Mouse (Mus musculus): ENCODE results near the gene Skap2. TPM values are rescaled to one million over a fixed set of nuclear protein-coding genes. Genes with fewer than 3 reads are reported as not detected.

The Skap2 gene
- polyA plus RNA-seq, 1 experiment from 2014 or later, result 16.1 TPM

DNA sequence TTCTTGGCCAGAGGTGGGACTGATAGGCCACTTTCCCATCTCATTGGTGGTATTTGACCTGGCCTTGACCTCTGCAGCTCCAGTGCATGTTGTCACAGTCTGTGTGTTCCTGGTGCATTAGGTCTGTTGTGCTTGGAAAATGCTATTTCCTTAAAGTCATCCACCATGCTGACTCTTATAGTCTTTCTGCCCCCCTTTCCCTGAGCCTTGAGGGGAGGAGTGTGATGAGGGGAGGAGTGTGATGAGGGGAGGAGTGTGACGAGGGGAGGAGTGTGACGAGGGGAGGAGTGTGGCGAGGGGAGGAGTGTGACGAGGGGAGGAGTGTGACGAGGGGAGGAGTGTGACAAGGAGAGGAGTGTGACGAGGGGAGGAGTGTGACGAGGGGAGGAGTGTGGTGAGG is 15.8 kb upstream of the Skap2 start:
- no peak for ATAC-seq (ENCODE audit: low read depth)
- H3K4me1 ChIP-seq (ENCODE audit: control insufficient read depth, low read depth, low read length), result no peaks in the 10 kb centered on the region
- 68% methylated on average over 7 of the region's 7 CpGs for WGBS (ENCODE audit: insufficient replicate concordance)
- H3K4me3 ChIP-seq (ENCODE audit: low read depth, low read length), result no peak overlapping the region
- no peak overlapping the region for H3K9ac ChIP-seq (ENCODE audit: low read depth, low read length)
- H3K36me3 ChIP-seq (ENCODE audit: control insufficient read depth, insufficient read depth), result no peaks in the 10 kb centered on the region
- H3K9me3 ChIP-seq (replicated peaks; ENCODE audit: control insufficient read depth, low read length), result no peaks in the 10 kb centered on the region
- no peak overlapping the region for H3K4me2 ChIP-seq (ENCODE audit: low read depth, low read length)
- no peaks in the 10 kb centered on the region for H3K27me3 ChIP-seq (ENCODE audit: control insufficient read depth, insufficient read depth, low read depth, low read length)
- H3K27ac ChIP-seq (ENCODE audit: low read length), result no peak overlapping the region

DNA sequence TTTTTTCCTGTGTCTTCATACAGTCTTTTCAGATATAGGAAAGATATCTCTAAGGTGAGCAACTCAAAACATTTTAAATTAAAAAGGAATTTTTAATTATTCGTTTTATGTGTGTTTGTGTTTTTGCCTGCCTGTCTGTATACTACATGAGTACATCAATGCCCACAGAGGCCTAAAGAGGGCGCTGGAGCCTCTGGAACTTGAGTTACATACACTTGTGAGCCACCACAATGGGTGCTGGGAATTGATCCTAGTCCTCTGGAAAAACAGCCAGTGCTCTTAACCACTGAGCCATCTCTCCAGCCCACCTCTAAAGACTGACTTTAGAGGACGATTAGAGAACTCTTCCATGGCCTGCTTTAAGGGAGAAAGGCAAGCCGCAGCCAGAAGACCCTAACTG is 14.8 kb upstream of the Skap2 start:
- H3K4me3 ChIP-seq (ENCODE audit: low read depth, low read length), result no peak overlapping the region
- no peak overlapping the region for H3K4me2 ChIP-seq (ENCODE audit: low read depth, low read length)
- H3K9ac ChIP-seq (ENCODE audit: low read depth, low read length), result no peak overlapping the region
- H3K36me3 ChIP-seq (ENCODE audit: control insufficient read depth, insufficient read depth), result no peaks in the 10 kb centered on the region
- no peaks in the 10 kb centered on the region for H3K27me3 ChIP-seq (ENCODE audit: control insufficient read depth, insufficient read depth, low read depth, low read length)
- no peaks in the 10 kb centered on the region for H3K9me3 ChIP-seq (replicated peaks; ENCODE audit: control insufficient read depth, low read length)
- no peak overlapping the region for H3K27ac ChIP-seq (ENCODE audit: low read length)
- no peak for ATAC-seq (ENCODE audit: low read depth)
- 63% methylated on average over 4 of the region's 4 CpGs for WGBS (ENCODE audit: insufficient replicate concordance)
- H3K4me1 ChIP-seq (ENCODE audit: control insufficient read depth, low read depth, low read length), result no peaks in the 10 kb centered on the region

DNA sequence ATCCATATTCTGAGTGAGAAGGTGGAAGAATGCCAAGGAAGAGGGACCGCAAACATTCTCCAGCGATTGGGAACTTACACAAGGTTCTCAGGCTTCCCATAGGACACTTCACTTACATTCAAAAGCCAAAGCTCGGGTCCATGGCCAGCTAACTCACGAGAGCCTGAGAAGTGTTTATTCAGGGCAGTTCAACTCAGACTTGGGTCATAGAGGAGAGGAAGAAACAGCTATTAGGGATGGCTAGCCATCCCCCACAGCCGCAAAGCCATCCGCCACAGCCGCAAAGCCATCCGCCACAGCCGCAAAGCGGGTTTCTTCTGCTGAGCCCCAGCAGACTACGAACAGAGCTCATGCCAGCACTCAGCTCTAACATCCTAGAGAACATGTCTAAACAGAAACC is 13.9 kb upstream of the Skap2 start:
- Histone ChIP-seq H3K9ac (ENCODE audit: low read depth, low read length) (no peak overlapping the region), H3K4me2 (ENCODE audit: low read depth, low read length) (no peak overlapping the region), H3K4me1 (ENCODE audit: control insufficient read depth, low read depth, low read length) (no peaks in the 10 kb centered on the region), H3K9me3 (replicated peaks; ENCODE audit: control insufficient read depth, low read length) (no peaks in the 10 kb centered on the region), H3K27me3 (ENCODE audit: control insufficient read depth, insufficient read depth, low read depth, low read length) (no peaks in the 10 kb centered on the region), H3K36me3 (ENCODE audit: control insufficient read depth, insufficient read depth) (no peaks in the 10 kb centered on the region), H3K27ac (ENCODE audit: low read length) (no peak overlapping the region), H3K4me3 (ENCODE audit: low read depth, low read length) (no peak overlapping the region)
- ATAC-seq (ENCODE audit: low read depth), result no peak
- 76% methylated on average over 11 of the region's 11 CpGs for WGBS (ENCODE audit: insufficient replicate concordance)

DNA sequence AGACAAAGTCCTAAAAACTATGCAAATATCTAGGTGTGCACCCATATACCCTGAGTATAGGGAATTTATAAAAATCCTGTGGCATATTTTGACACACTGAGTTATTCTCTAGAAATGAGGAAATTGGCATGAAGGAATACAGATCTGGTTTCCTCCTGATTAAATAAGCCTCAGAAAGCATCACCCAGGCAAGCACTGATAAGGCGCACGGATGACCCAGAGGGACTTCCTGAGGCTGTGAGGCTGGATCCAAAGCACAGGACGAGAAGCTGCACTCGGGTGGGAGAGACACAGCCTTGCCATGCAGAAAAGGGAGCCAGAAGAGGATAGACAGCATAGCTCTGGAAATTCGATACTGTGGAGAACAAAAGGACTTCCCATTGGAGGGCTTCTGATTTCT is 12.4 kb upstream of the Skap2 start:
- WGBS (ENCODE audit: insufficient replicate concordance), result 7% methylated on average over 5 of the region's 5 CpGs
- no peak overlapping the region for H3K4me3 ChIP-seq (ENCODE audit: low read depth, low read length)
- H3K9me3 ChIP-seq (replicated peaks; ENCODE audit: control insufficient read depth, low read length), result no peaks in the 10 kb centered on the region

DNA sequence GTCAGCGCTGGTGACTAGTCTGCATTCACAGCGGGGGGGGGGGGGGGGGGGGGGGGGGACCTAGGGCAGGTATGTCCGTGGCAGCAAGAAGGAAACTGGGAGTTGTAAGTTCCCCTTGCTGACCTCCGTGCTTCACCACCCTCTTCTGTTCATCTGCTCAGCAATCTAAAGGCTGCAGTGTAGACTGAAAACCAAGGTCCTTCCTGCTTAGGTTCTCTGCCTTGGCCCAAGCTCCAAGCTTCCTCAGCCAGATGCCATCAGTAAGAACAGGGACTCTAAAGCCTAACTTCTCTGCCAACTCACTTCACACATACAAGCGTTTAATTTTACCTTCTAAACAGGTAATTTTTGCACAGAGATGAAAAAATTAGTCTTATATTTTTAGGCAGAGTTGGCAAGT is 10.0 kb upstream of the Skap2 start:
- ATAC-seq (ENCODE audit: low read depth), result no peak
- H3K36me3 ChIP-seq (ENCODE audit: control insufficient read depth, insufficient read depth), result no peaks in the 10 kb centered on the region
- 9% methylated on average over 4 of the region's 5 CpGs for WGBS (ENCODE audit: insufficient replicate concordance)
- H3K9ac ChIP-seq (ENCODE audit: low read depth, low read length), result no peak overlapping the region
- no peak overlapping the region for H3K27ac ChIP-seq (ENCODE audit: low read length)
- no peak overlapping the region for H3K4me2 ChIP-seq (ENCODE audit: low read depth, low read length)
- no peaks in the 10 kb centered on the region for H3K4me1 ChIP-seq (ENCODE audit: control insufficient read depth, low read depth, low read length)
- no peak overlapping the region for H3K4me3 ChIP-seq (ENCODE audit: low read depth, low read length)
- no peaks in the 10 kb centered on the region for H3K9me3 ChIP-seq (replicated peaks; ENCODE audit: control insufficient read depth, low read length)
- H3K27me3 ChIP-seq (ENCODE audit: control insufficient read depth, insufficient read depth, low read depth, low read length), result no peaks in the 10 kb centered on the region

More for the DNA sequence above, 12.4 kb upstream of the Skap2 start:
- Histone ChIP-seq H3K4me2 (ENCODE audit: low read depth, low read length) (no peak overlapping the region), H3K27ac (ENCODE audit: low read length) (no peak overlapping the region), H3K9ac (ENCODE audit: low read depth, low read length) (no peak overlapping the region), H3K36me3 (ENCODE audit: control insufficient read depth, insufficient read depth) (no peaks in the 10 kb centered on the region), H3K27me3 (ENCODE audit: control insufficient read depth, insufficient read depth, low read depth, low read length) (no peaks in the 10 kb centered on the region), H3K4me1 (ENCODE audit: control insufficient read depth, low read depth, low read length) (no peaks in the 10 kb centered on the region)
- no peak for ATAC-seq (ENCODE audit: low read depth)

DNA sequence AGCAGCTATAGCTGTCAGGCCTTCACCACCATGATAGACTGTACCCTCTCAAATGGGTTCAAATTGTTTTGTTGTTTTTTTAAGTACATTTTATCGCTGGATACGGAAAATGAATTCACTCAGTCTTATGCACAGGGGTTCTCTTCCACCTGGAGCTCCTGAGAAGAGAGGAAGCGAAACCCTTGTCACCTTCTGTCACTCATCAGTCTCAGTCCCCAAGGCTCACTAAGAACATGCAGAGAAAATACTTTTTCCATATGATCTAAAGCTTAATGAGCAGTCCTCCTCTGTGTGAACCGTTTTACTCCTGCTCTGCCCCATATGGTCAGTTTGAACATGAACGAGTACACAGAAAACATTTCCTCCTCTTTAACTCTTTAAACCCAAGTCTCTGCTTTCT is 7.9 kb upstream of the Skap2 start:
- H3K9me3 ChIP-seq (replicated peaks; ENCODE audit: control insufficient read depth, low read length), result no peaks in the 10 kb centered on the region
- no peak for ATAC-seq (ENCODE audit: low read depth)
- 64% methylated on average over 5 of the region's 5 CpGs for WGBS (ENCODE audit: insufficient replicate concordance)
- no peak overlapping the region for H3K4me3 ChIP-seq (ENCODE audit: low read depth, low read length)
- no peak overlapping the region for H3K9ac ChIP-seq (ENCODE audit: low read depth, low read length)
- no peak overlapping the region for H3K4me2 ChIP-seq (ENCODE audit: low read depth, low read length)
- no peaks in the 10 kb centered on the region for H3K36me3 ChIP-seq (ENCODE audit: control insufficient read depth, insufficient read depth)
- H3K27ac ChIP-seq (ENCODE audit: low read length), result no peak overlapping the region
- no peaks in the 10 kb centered on the region for H3K4me1 ChIP-seq (ENCODE audit: control insufficient read depth, low read depth, low read length)
- H3K27me3 ChIP-seq (ENCODE audit: control insufficient read depth, insufficient read depth, low read depth, low read length), result no peaks in the 10 kb centered on the region

DNA sequence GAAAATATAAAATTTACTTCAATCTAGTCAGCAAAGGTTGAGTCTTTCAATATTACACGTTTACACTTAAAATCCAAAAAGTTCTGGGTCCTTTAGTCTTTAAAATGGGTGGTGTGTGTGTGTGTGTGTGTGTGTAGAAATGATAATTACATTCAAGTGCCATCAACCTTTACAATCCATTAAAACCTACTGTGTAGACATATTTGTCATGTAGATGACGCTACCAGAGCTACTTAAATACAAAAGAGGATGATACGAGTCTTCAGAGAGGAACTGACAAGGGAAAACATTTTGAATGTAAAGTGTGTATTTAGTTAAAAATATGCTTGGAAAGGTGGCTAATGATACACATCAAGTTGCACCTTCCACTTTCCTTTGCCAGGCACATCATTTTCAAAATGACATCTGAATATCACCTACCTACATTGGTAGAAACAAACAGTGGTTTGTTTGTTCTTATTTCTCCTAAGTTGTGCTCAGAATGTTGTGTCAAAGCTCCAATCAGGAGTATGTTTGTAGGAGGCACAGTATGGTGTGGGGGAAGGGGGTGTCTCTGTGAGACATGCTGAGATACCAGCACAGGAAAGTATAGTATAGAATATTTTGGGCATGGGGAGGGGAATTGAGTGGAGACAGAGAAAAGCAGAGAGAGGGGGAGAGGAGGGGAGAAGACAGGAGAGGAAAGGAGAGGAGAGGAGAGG is 1.0 kb upstream of the Skap2 start:
- Histone ChIP-seq H3K4me1 (ENCODE audit: control insufficient read depth, low read depth, low read length) (no peaks in the 10 kb centered on the region; the same call in 1 of the 2 replicates), H3K9ac (ENCODE audit: low read depth, low read length) (peak overlapping the region; percentile 50), H3K27me3 (ENCODE audit: control insufficient read depth, insufficient read depth, low read depth, low read length) (peaks cover 8% of the 10 kb centered on the region), H3K36me3 (ENCODE audit: control insufficient read depth, insufficient read depth) (no peaks in the 10 kb centered on the region), H3K9me3 (replicated peaks; ENCODE audit: control insufficient read depth, low read length) (no peaks in the 10 kb centered on the region), H3K4me3 (ENCODE audit: low read depth, low read length) (peak overlapping the region; percentile 77), H3K27ac (ENCODE audit: low read length) (no peak overlapping the region), H3K4me2 (ENCODE audit: low read depth, low read length) (peak overlapping the region; percentile 78)
- 20% methylated on average over 3 of the region's 3 CpGs for WGBS (ENCODE audit: insufficient replicate concordance)
- no peak for ATAC-seq (ENCODE audit: low read depth)

DNA sequence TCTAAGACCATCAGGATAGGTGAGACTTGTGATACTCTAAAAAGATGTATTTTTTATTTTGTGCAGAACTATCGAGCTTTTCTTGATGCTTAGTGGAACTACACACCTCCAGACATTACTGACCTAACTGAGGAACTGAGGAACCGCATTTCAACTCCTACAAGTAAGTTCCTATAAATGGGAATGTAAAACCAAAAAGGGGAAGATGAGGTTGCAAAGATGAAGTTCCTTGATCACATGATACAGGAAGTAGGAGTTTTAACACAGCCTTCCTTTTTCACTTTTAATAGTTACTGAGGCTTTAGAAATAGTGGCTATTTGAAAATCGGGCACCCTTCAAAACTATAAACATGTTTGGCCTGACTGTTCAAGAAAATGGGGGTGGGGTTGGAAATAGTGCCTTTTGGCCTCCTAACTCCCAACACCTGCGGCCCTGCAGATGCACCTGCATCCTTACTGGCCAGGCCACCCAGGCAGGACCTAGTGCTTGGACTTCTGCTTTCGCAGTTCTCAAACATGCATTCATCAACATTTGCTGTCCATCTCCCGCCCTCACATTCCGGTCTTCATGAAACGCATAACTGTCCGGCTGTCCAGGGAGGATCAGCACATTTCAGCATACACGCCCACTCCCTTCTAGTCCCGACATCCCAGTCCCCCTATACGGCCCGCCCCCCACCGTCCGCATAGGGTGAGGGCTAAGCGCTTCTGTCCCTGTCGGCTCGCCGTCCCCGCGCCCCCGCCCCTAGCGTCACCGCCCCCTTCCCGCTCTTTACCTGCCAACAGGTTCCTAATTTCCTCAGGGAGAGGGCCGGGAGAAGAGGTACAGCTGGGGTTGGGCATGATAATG is 565 bp downstream of the Skap2 start:
- H3K9me3 ChIP-seq (replicated peaks; ENCODE audit: control insufficient read depth, low read length), result no peaks in the 10 kb centered on the region
- H3K9ac ChIP-seq (ENCODE audit: low read depth, low read length), result peak overlapping the region; percentile 71
- H3K27ac ChIP-seq (ENCODE audit: low read length), result peak overlapping the region; percentile 69
- no peaks in the 10 kb centered on the region for H3K36me3 ChIP-seq (ENCODE audit: control insufficient read depth, insufficient read depth)
- peaks cover 20% of the 10 kb centered on the region for H3K27me3 ChIP-seq (ENCODE audit: control insufficient read depth, insufficient read depth, low read depth, low read length)
- peak; percentile 64 for ATAC-seq (ENCODE audit: low read depth)
- H3K4me3 ChIP-seq (ENCODE audit: low read depth, low read length), result peak overlapping the region; percentile 77
- WGBS (ENCODE audit: insufficient replicate concordance), result 2% methylated on average over 26 of the region's 26 CpGs
- H3K4me2 ChIP-seq (ENCODE audit: low read depth, low read length), result peak overlapping the region; percentile 78
- H3K4me1 ChIP-seq (ENCODE audit: control insufficient read depth, low read depth, low read length), result no peaks in the 10 kb centered on the region; the same call in 1 of the 2 replicates

DNA sequence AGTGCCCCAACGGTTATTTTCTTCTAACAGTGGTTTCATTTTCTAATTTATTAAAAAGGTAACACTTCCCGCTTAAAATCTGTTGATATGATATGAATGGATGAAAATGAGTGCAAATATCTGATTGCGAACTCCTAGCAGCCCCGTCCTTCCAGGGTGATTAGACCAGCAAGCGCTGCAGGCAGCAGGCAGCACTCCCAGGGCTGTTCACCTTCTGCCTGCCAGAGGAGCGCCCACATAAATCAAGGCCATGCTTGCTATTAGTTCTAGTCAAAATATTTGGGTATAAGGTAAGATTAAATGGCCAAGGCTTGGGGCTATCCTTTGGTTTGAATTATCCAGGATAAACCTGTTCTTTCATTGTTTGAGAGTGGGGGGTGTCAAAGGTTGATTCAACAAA is 3.0 kb downstream of the Skap2 start:
- Histone ChIP-seq H3K9me3 (replicated peaks; ENCODE audit: control insufficient read depth, low read length) (no peaks in the 10 kb centered on the region), H3K4me1 (ENCODE audit: control insufficient read depth, low read depth, low read length) (no peaks in the 10 kb centered on the region; the same call in 1 of the 2 replicates), H3K4me2 (ENCODE audit: low read depth, low read length) (no peak overlapping the region), H3K27me3 (ENCODE audit: control insufficient read depth, insufficient read depth, low read depth, low read length) (peaks cover 39% of the 10 kb centered on the region), H3K27ac (ENCODE audit: low read length) (no peak overlapping the region), H3K4me3 (ENCODE audit: low read depth, low read length) (no peak overlapping the region), H3K9ac (ENCODE audit: low read depth, low read length) (no peak overlapping the region), H3K36me3 (ENCODE audit: control insufficient read depth, insufficient read depth) (no peaks in the 10 kb centered on the region)
- no peak for ATAC-seq (ENCODE audit: low read depth)
- WGBS (ENCODE audit: insufficient replicate concordance), result 67% methylated on average over 6 of the region's 6 CpGs

Measured in liver, embryonic 16.5 days (tissue).